Comparison of ENCODE assay signal across 11 mouse cellular contexts in genomic region chr13:107961972-107962371, GRCm38 (mm10).
A peak's percentile ranks its signal among the peaks of the same experiment; 100 is the strongest.
DNase-seq lines count a peak whose midpoint lies in the region; ATAC-seq and TF ChIP-seq lines count a peak whose summit lies in the region.
"Had no signal": no experiment of that assay in that cellular context is flagged by ENCODE, and none has a peak within 500 bp of the region (broad histone marks: within the 10 kb centered on the region; RNA-seq: fewer than 3 reads in every experiment).

No protein-coding gene starts in this region.

- 0 out of 2 replicates have a peak overlapping the region, but pooled peaks have one; percentile 32 for H3K27ac ChIP-seq in midbrain, embryonic 13.5 days
- no peak overlapping the region for H3K27ac ChIP-seq in midbrain, embryonic 15.5 days
- peak overlapping the region; percentile 62; the same call in 1 of the 2 replicates for H3K27ac ChIP-seq in intestine, embryonic 15.5 days
- peak overlapping the region; percentile 64 for H3K27ac ChIP-seq in kidney, embryonic 15.5 days
- no peak overlapping the region for H3K27ac ChIP-seq in gastrocnemius, adult 2 months
- H3K27ac ChIP-seq: embryonic facial prominence, embryonic 12.5 days; liver, embryonic 15.5 days had no signal

- WGBS in midbrain, embryonic 13.5 days = 53% methylated on average over 4 of the region's 4 CpGs
- WGBS in midbrain, embryonic 15.5 days = 45% methylated on average over 4 of the region's 4 CpGs
- 50% methylated on average over 4 of the region's 4 CpGs for WGBS in intestine, embryonic 15.5 days
- WGBS in kidney, embryonic 15.5 days = 66% methylated on average over 4 of the region's 4 CpGs

- peaks cover 23% of the 10 kb centered on the region for H3K4me1 ChIP-seq in midbrain, embryonic 13.5 days (replicated peaks)
- peaks cover 24% of the 10 kb centered on the region; the same call in 1 of the 2 replicates for H3K4me1 ChIP-seq in midbrain, embryonic 15.5 days
- peaks cover 23% of the 10 kb centered on the region for H3K4me1 ChIP-seq in intestine, embryonic 15.5 days (replicated peaks)
- peaks cover 42% of the 10 kb centered on the region for H3K4me1 ChIP-seq in kidney, embryonic 15.5 days

- DNase-seq in lung, postnatal 25 days (ENCODE audit: low spot score) = peak; percentile 57
- no peak for DNase-seq in gastrocnemius, adult 8-10 months (ENCODE audit: low spot score in 2 of 2)
- no peak for DNase-seq in gastrocnemius, adult 2 months
- no peak for DNase-seq in frontal cortex, postnatal 36 days (ENCODE audit: low spot score in 2 of 2)

- H3K9me3 ChIP-seq in midbrain, embryonic 13.5 days = no peaks in the 10 kb centered on the region
- H3K9me3 ChIP-seq in midbrain, embryonic 15.5 days = no peaks in the 10 kb centered on the region
- H3K9me3 ChIP-seq in intestine, embryonic 15.5 days = no peaks in the 10 kb centered on the region
- H3K9me3 ChIP-seq in kidney, embryonic 15.5 days (replicated peaks) = no peaks in the 10 kb centered on the region
- H3K9me3 ChIP-seq: embryonic facial prominence, embryonic 12.5 days; liver, embryonic 15.5 days had no signal

- TF ChIP-seq CTCF in gastrocnemius, adult 2 months (IDR thresholded peaks at IDR 0.05) = no peak

- H3K36me3 ChIP-seq in midbrain, embryonic 13.5 days = no peaks in the 10 kb centered on the region
- H3K36me3 ChIP-seq in midbrain, embryonic 15.5 days (replicated peaks) = no peaks in the 10 kb centered on the region
- no peaks in the 10 kb centered on the region for H3K36me3 ChIP-seq in intestine, embryonic 15.5 days
- H3K36me3 ChIP-seq in kidney, embryonic 15.5 days = no peaks in the 10 kb centered on the region
- H3K36me3 ChIP-seq: embryonic facial prominence, embryonic 12.5 days; liver, embryonic 15.5 days had no signal

- intact Hi-C loops in gastrocnemius, adult 2 months (cut with DNase I) = no loop called here

- H3K27me3 ChIP-seq in midbrain, embryonic 13.5 days = no peaks in the 10 kb centered on the region
- H3K27me3 ChIP-seq in midbrain, embryonic 15.5 days (replicated peaks) = no peaks in the 10 kb centered on the region
- H3K27me3 ChIP-seq in intestine, embryonic 15.5 days (replicated peaks) = no peaks in the 10 kb centered on the region
- no peaks in the 10 kb centered on the region for H3K27me3 ChIP-seq in kidney, embryonic 15.5 days
- H3K27me3 ChIP-seq: embryonic facial prominence, embryonic 12.5 days; liver, embryonic 15.5 days had no signal

- no peak overlapping the region for H3K9ac ChIP-seq in midbrain, embryonic 13.5 days (replicated peaks)
- no peak overlapping the region for H3K9ac ChIP-seq in midbrain, embryonic 15.5 days
- H3K9ac ChIP-seq in intestine, embryonic 15.5 days = no peak overlapping the region
- H3K9ac ChIP-seq in kidney, embryonic 15.5 days = no peak overlapping the region
- H3K9ac ChIP-seq: embryonic facial prominence, embryonic 12.5 days; liver, embryonic 15.5 days had no signal

- H3K4me2 ChIP-seq in midbrain, embryonic 13.5 days (replicated peaks) = no peak overlapping the region
- no peak overlapping the region for H3K4me2 ChIP-seq in midbrain, embryonic 15.5 days
- peak overlapping the region; percentile 39 for H3K4me2 ChIP-seq in intestine, embryonic 15.5 days (replicated peaks)
- no peak overlapping the region for H3K4me2 ChIP-seq in kidney, embryonic 15.5 days
- H3K4me2 ChIP-seq: embryonic facial prominence, embryonic 12.5 days; heart, embryonic 11.5 days; liver, embryonic 15.5 days had no signal

- ATAC-seq in midbrain, embryonic 13.5 days = 0 out of 2 replicates have a peak, but pooled peaks have one; percentile 24
- ATAC-seq in midbrain, embryonic 15.5 days (replicated peaks) = no peak
- peak; percentile 89 for ATAC-seq in intestine, embryonic 15.5 days
- ATAC-seq in kidney, embryonic 15.5 days (replicated peaks; ENCODE audit: low FRiP score) = peak; percentile 52

- no peak overlapping the region for H3K4me3 ChIP-seq in midbrain, embryonic 13.5 days (replicated peaks)
- no peak overlapping the region for H3K4me3 ChIP-seq in midbrain, embryonic 15.5 days
- H3K4me3 ChIP-seq in intestine, embryonic 15.5 days (replicated peaks) = no peak overlapping the region
- no peak overlapping the region for H3K4me3 ChIP-seq in kidney, embryonic 15.5 days (replicated peaks)
- H3K4me3 ChIP-seq in gastrocnemius, adult 2 months = no peak overlapping the region
- H3K4me3 ChIP-seq: embryonic facial prominence, embryonic 12.5 days; liver, embryonic 15.5 days had no signal

Comparison
In these comparisons a context has a peak if more than half of its experiments do, and no peak if none do; other contexts are left out.
1. H3K27ac ChIP-seq: peak in midbrain, embryonic 13.5 days (single experiment), intestine, embryonic 15.5 days (single experiment) and kidney, embryonic 15.5 days (single experiment); none in midbrain, embryonic 15.5 days (single experiment) and gastrocnemius, adult 2 months (single experiment).